Mouse (Mus musculus): ENCODE data around the gene Vmn1r148. TPM values are rescaled to one million over a fixed set of nuclear protein-coding genes. Genes with fewer than 3 reads are reported as not detected.

The Vmn1r148 gene
- polyA plus RNA-seq (2014; fragmentation: Illumina TruSeq; extraction: RNeasy Lipid Tissue Mini Kit (QIAGEN cat#74804); ENCODE audit: low replicate concordance) = not detected

GRCm38 (mm10) chr7:22413283-22413682, at the start of gene Vmn1r148:
Gene Vmn1r148, plus strand, starts transcription at chr7:22413583.

GRCm38 (mm10) chr7:22370939-22371338, 42.4 kb upstream of the Vmn1r148 start, which contains the start of gene Gm8660:
Gene Gm8660, minus strand, starts transcription at chr7:22371039.

GRCm38 (mm10) chr7:22438129-22438528, 24.7 kb downstream of the Vmn1r148 start, which contains the start of gene Vmn1r149:
Gene Vmn1r149, minus strand, starts transcription at chr7:22438229.

GRCm38 (mm10) chr7:22463975-22464374, 50.6 kb downstream of the Vmn1r148 start, which contains the start of gene Gm10665:
Gene Gm10665, minus strand, starts transcription at chr7:22464075.

Other genes starting within 250 kb of the Vmn1r148 start
- not detected for gene Vmn1r142, start 249.5 kb upstream of the Vmn1r148 start, polyA plus RNA-seq (2014; fragmentation: Illumina TruSeq; extraction: RNeasy Lipid Tissue Mini Kit (QIAGEN cat#74804); ENCODE audit: low replicate concordance)
- not detected for gene Vmn1r143, start 224.2 kb upstream of the Vmn1r148 start, polyA plus RNA-seq (2014; fragmentation: Illumina TruSeq; extraction: RNeasy Lipid Tissue Mini Kit (QIAGEN cat#74804); ENCODE audit: low replicate concordance)
- not detected for gene Gm8653, start 212.3 kb upstream of the Vmn1r148 start, polyA plus RNA-seq (2014; fragmentation: Illumina TruSeq; extraction: RNeasy Lipid Tissue Mini Kit (QIAGEN cat#74804); ENCODE audit: low replicate concordance)
- gene Gm8453, start 184.1 kb upstream of the Vmn1r148 start, polyA plus RNA-seq (2014; fragmentation: Illumina TruSeq; extraction: RNeasy Lipid Tissue Mini Kit (QIAGEN cat#74804); ENCODE audit: low replicate concordance) = not detected
- gene Gm4187, start 83.9 kb upstream of the Vmn1r148 start, polyA plus RNA-seq (2014; fragmentation: Illumina TruSeq; extraction: RNeasy Lipid Tissue Mini Kit (QIAGEN cat#74804); ENCODE audit: low replicate concordance) = not detected
- not detected for gene Gm8660, start 42.5 kb upstream of the Vmn1r148 start, polyA plus RNA-seq (2014; fragmentation: Illumina TruSeq; extraction: RNeasy Lipid Tissue Mini Kit (QIAGEN cat#74804); ENCODE audit: low replicate concordance)
- not detected for gene Vmn1r149, start 24.6 kb downstream of the Vmn1r148 start, polyA plus RNA-seq (2014; fragmentation: Illumina TruSeq; extraction: RNeasy Lipid Tissue Mini Kit (QIAGEN cat#74804); ENCODE audit: low replicate concordance)
- gene Gm10665, start 50.5 kb downstream of the Vmn1r148 start, polyA plus RNA-seq (2014; fragmentation: Illumina TruSeq; extraction: RNeasy Lipid Tissue Mini Kit (QIAGEN cat#74804); ENCODE audit: low replicate concordance) = not detected
- not detected for gene Vmn1r151, start 86.1 kb downstream of the Vmn1r148 start, polyA plus RNA-seq (2014; fragmentation: Illumina TruSeq; extraction: RNeasy Lipid Tissue Mini Kit (QIAGEN cat#74804); ENCODE audit: low replicate concordance)
- not detected for gene Vmn1r152, start 109.4 kb downstream of the Vmn1r148 start, polyA plus RNA-seq (2014; fragmentation: Illumina TruSeq; extraction: RNeasy Lipid Tissue Mini Kit (QIAGEN cat#74804); ENCODE audit: low replicate concordance)
- gene Gm8677, start 121.3 kb downstream of the Vmn1r148 start, polyA plus RNA-seq (2014; fragmentation: Illumina TruSeq; extraction: RNeasy Lipid Tissue Mini Kit (QIAGEN cat#74804); ENCODE audit: low replicate concordance) = not detected
- not detected for gene Gm4201, start 151.8 kb downstream of the Vmn1r148 start, polyA plus RNA-seq (2014; fragmentation: Illumina TruSeq; extraction: RNeasy Lipid Tissue Mini Kit (QIAGEN cat#74804); ENCODE audit: low replicate concordance)
- gene Gm4565, start 174.5 kb downstream of the Vmn1r148 start, polyA plus RNA-seq (2014; fragmentation: Illumina TruSeq; extraction: RNeasy Lipid Tissue Mini Kit (QIAGEN cat#74804); ENCODE audit: low replicate concordance) = not detected
- gene Vmn1r155, start 244.4 kb downstream of the Vmn1r148 start, polyA plus RNA-seq (2014; fragmentation: Illumina TruSeq; extraction: RNeasy Lipid Tissue Mini Kit (QIAGEN cat#74804); ENCODE audit: low replicate concordance) = not detected

Measured in small intestine, adult 10 weeks (tissue).